In genomic region chr17:76046438-76046837, GRCm38 (mm10) we compare ENCODE assay signal across 22 mouse cellular contexts.
DNase-seq lines count a peak whose midpoint lies in the region; ATAC-seq and TF ChIP-seq lines count a peak whose summit lies in the region.
"Had no signal": no experiment of that assay in that cellular context is flagged by ENCODE, and none has a peak within 500 bp of the region (broad histone marks: within the 10 kb centered on the region; RNA-seq: fewer than 3 reads in every experiment).

No protein-coding gene starts in this region.

- TF ChIP-seq CTCF in kidney, postnatal 0 days (IDR thresholded peaks at IDR 0.05; ENCODE audit: low read depth): no peak

- H3K4me1 ChIP-seq in kidney, embryonic 14.5 days (ENCODE audit: control insufficient read depth, insufficient read depth, low read length): no peaks in the 10 kb centered on the region
- no peaks in the 10 kb centered on the region for H3K4me1 ChIP-seq in kidney, embryonic 15.5 days
- no peaks in the 10 kb centered on the region for H3K4me1 ChIP-seq in kidney, embryonic 16.5 days (ENCODE audit: insufficient read depth, low read length)
- no peaks in the 10 kb centered on the region for H3K4me1 ChIP-seq in kidney, postnatal 0 days (replicated peaks; ENCODE audit: insufficient read depth, low read length)

- H3K9ac ChIP-seq in kidney, embryonic 14.5 days (ENCODE audit: low read depth, low read length): no peak overlapping the region
- H3K9ac ChIP-seq in kidney, embryonic 15.5 days: no peak overlapping the region
- no peak overlapping the region for H3K9ac ChIP-seq in kidney, embryonic 16.5 days (replicated peaks; ENCODE audit: low read length)
- no peak overlapping the region for H3K9ac ChIP-seq in kidney, postnatal 0 days (ENCODE audit: low read depth, low read length)

- no peaks in the 10 kb centered on the region for H3K27me3 ChIP-seq in kidney, embryonic 14.5 days (ENCODE audit: control insufficient read depth, insufficient read depth, low read length)
- no peaks in the 10 kb centered on the region for H3K27me3 ChIP-seq in kidney, embryonic 15.5 days
- H3K27me3 ChIP-seq in kidney, embryonic 16.5 days (ENCODE audit: insufficient read depth, low read length): no peaks in the 10 kb centered on the region
- H3K27me3 ChIP-seq in kidney, postnatal 0 days (ENCODE audit: insufficient read depth, low read length): no peaks in the 10 kb centered on the region
- H3K27me3 ChIP-seq: CH12.LX, Patski had no signal

- no peak overlapping the region for H3K27ac ChIP-seq in kidney, embryonic 14.5 days (ENCODE audit: low read depth, low read length)
- H3K27ac ChIP-seq in kidney, embryonic 15.5 days: no peak overlapping the region
- H3K27ac ChIP-seq in kidney, embryonic 16.5 days (ENCODE audit: low read length): no peak overlapping the region
- no peak overlapping the region for H3K27ac ChIP-seq in kidney, postnatal 0 days

- WGBS in kidney, embryonic 14.5 days: 5% methylated on average over 1 of the region's 1 CpGs
- 35% methylated on average over 1 of the region's 1 CpGs for WGBS in kidney, embryonic 15.5 days
- WGBS in kidney, embryonic 16.5 days: 37% methylated on average over 1 of the region's 1 CpGs
- WGBS in kidney, postnatal 0 days: 35% methylated on average over 1 of the region's 1 CpGs

- ATAC-seq in kidney, embryonic 14.5 days (ENCODE audit: low FRiP score, low TSS enrichment): peak; percentile 72; the same call in 1 of the 2 replicates
- peak; percentile 77 for ATAC-seq in kidney, embryonic 15.5 days (replicated peaks; ENCODE audit: low FRiP score)
- peak; percentile 49; the same call in 1 of the 2 replicates for ATAC-seq in kidney, embryonic 16.5 days (ENCODE audit: low FRiP score, low TSS enrichment)
- ATAC-seq in kidney, postnatal 0 days (replicated peaks; ENCODE audit: low FRiP score, low read depth): 0 out of 2 replicates have a peak, but pooled peaks have one; percentile 33
- ATAC-seq: activated CD4-positive, CD25-positive, alpha-beta regulatory T cell, adult 4 months; CD4-positive, CD25-positive, alpha-beta regulatory T cell, adult 4 months; Patski had no signal

- H3K9me3 ChIP-seq in kidney, embryonic 14.5 days (ENCODE audit: control insufficient read depth, low read length): no peaks in the 10 kb centered on the region
- H3K9me3 ChIP-seq in kidney, embryonic 15.5 days (replicated peaks): no peaks in the 10 kb centered on the region
- H3K9me3 ChIP-seq in kidney, embryonic 16.5 days (ENCODE audit: low read length): no peaks in the 10 kb centered on the region
- no peaks in the 10 kb centered on the region for H3K9me3 ChIP-seq in kidney, postnatal 0 days (replicated peaks; ENCODE audit: low read length)
- H3K9me3 ChIP-seq: G1E had no signal

- no peaks in the 10 kb centered on the region for H3K36me3 ChIP-seq in kidney, embryonic 14.5 days (ENCODE audit: control insufficient read depth, insufficient read depth, low read length)
- H3K36me3 ChIP-seq in kidney, embryonic 15.5 days: no peaks in the 10 kb centered on the region
- no peaks in the 10 kb centered on the region for H3K36me3 ChIP-seq in kidney, embryonic 16.5 days (ENCODE audit: insufficient read depth, low read length)
- no peaks in the 10 kb centered on the region for H3K36me3 ChIP-seq in kidney, postnatal 0 days (ENCODE audit: insufficient read depth, low read length)
- H3K36me3 ChIP-seq: G1E had no signal

- DNase-seq in kidney, adult 9 months: no peak
- no peak for DNase-seq in kidney, postnatal 4 days
- no peak for DNase-seq in kidney, adult 18-20 months
- DNase-seq in kidney, postnatal 0 days (ENCODE audit: low spot score): peak; percentile 22
- no peak for DNase-seq in kidney, postnatal 25 days
- DNase-seq: adrenal gland, adult 2 months; adrenal gland, adult 8-10 months; adrenal gland, postnatal 10 days; adrenal gland, postnatal 14 days; adrenal gland, postnatal 25 days; adrenal gland, postnatal 36 days; B cell, adult 2 months; cerebellum, adult 11 months; cerebellum, adult 11-12 months had no signal

- H3K4me3 ChIP-seq in kidney, embryonic 14.5 days (ENCODE audit: low read length): no peak overlapping the region
- H3K4me3 ChIP-seq in kidney, embryonic 15.5 days (replicated peaks): no peak overlapping the region
- H3K4me3 ChIP-seq in kidney, embryonic 16.5 days (ENCODE audit: low read length): no peak overlapping the region
- H3K4me3 ChIP-seq in kidney, postnatal 0 days (replicated peaks; ENCODE audit: low read depth, low read length): no peak overlapping the region

- H3K4me2 ChIP-seq in kidney, embryonic 14.5 days (replicated peaks; ENCODE audit: low read depth, low read length): no peak overlapping the region
- no peak overlapping the region for H3K4me2 ChIP-seq in kidney, embryonic 15.5 days
- H3K4me2 ChIP-seq in kidney, embryonic 16.5 days (replicated peaks; ENCODE audit: low read depth, low read length): no peak overlapping the region
- no peak overlapping the region for H3K4me2 ChIP-seq in kidney, postnatal 0 days (ENCODE audit: low read length)
